Mouse (Mus musculus) erythroblast, embryonic 14.5 days (primary cell): ENCODE results near the gene Ric8b.

Experiments used
- GATA1 ChIP-seq: IDR thresholded peaks from 2 replicates; pipeline ENCODE4 v1.6.1; 2012; ENCODE audit warnings: low read length, inconsistent platforms, mixed read lengths
- TAL1 ChIP-seq: IDR thresholded peaks from 3 replicates; pipeline ENCODE4 v1.6.1; 2012; ENCODE audit warnings: low read length, inconsistent platforms, mixed read lengths

DNA sequence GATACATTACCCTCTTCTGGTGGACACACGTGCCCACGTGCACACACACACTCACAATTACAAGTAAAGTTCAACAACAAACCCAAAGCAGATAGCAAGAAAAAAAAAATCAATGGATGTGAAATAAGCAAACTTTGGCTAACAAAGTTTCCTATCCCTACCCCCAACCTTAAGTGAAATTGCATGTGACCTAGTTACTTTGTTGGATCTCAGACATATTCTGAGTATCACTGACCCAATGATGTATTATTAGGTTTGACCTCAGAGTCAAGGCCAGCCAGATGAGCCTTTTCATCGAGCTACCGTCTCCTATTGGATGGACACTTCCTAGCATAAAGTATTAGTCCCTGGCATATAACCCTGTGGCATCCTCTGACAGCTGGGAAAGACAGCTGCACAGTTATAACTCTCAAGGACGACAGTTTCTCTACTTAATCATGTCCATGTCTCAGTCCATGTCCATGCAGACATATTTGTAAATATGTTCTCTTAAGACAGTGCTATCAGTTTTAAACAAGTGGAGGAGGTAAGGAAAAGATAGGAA is 32.0 kb upstream of the Ric8b start:
- no peak for TF ChIP-seq GATA1
- no peak for TF ChIP-seq TAL1
